Mouse (Mus musculus): Measurements from ENCODE around the gene Ifitm5.

- TF ChIP-seq CTCF (IDR thresholded peaks at IDR 0.05; ENCODE audit: extremely low read depth, insufficient read depth, insufficient read length, insufficient replicate concordance) (no peak), POLR2A (IDR thresholded peaks at IDR 0.05; ENCODE audit: low read depth, low read length) (no peak)
Measured at GRCm38 (mm10) chr7:140991117-140991689, 41.1 kb upstream of the Ifitm5 start.
